Comparison of ENCODE assay signal across 8 mouse cellular contexts in genomic region chr8:115942731-115943509, GRCm38 (mm10).
DNase-seq lines count a peak whose midpoint lies in the region; ATAC-seq and TF ChIP-seq lines count a peak whose summit lies in the region.

No protein-coding gene starts in this region.

- TF ChIP-seq CTCF in left cerebral cortex, adult 2 months (IDR thresholded peaks at IDR 0.05), result no peak

- H3K27ac ChIP-seq in forebrain, embryonic 15.5 days (replicated peaks), result peak overlapping the region; percentile 49
- peak overlapping the region; percentile 49; the same call in 1 of the 2 replicates for H3K27ac ChIP-seq in hindbrain, embryonic 13.5 days
- no peak overlapping the region for H3K27ac ChIP-seq in left cerebral cortex, adult 2 months
- H3K27ac ChIP-seq in midbrain, embryonic 14.5 days (replicated peaks; ENCODE audit: low read depth, low read length), result 0 out of 2 replicates have a peak overlapping the region, but pooled peaks have one; percentile 22

- no peak for DNase-seq in frontal cortex, postnatal 25 days (ENCODE audit: low spot score in 2 of 2)
- peak; percentile 8 to 9 for DNase-seq in left cerebral cortex, adult 2 months (ENCODE audit: extremely low spot score in 1 of 2, low spot score in 2 of 2)
- DNase-seq in midbrain, embryonic 14.5 days, result peak; percentile 70
- peak; percentile 26 for DNase-seq in testis, postnatal 14 days (ENCODE audit: low spot score)
- DNase-seq in cerebellum, adult 8-10 months, result no peak

- no peak overlapping the region for H3K4me3 ChIP-seq in forebrain, embryonic 15.5 days
- no peak overlapping the region for H3K4me3 ChIP-seq in hindbrain, embryonic 13.5 days
- H3K4me3 ChIP-seq in left cerebral cortex, adult 2 months, result no peak overlapping the region
- H3K4me3 ChIP-seq in midbrain, embryonic 14.5 days (replicated peaks; ENCODE audit: low read depth, low read length), result no peak overlapping the region

- WGBS in forebrain, embryonic 15.5 days, result 31% methylated on average over 16 of the region's 16 CpGs
- WGBS in hindbrain, embryonic 13.5 days, result 42% methylated on average over 16 of the region's 16 CpGs
- WGBS in midbrain, embryonic 14.5 days, result 37% methylated on average over 16 of the region's 16 CpGs

- no peaks in the 10 kb centered on the region for H3K27me3 ChIP-seq in forebrain, embryonic 15.5 days
- H3K27me3 ChIP-seq in hindbrain, embryonic 13.5 days, result no peaks in the 10 kb centered on the region
- no peaks in the 10 kb centered on the region for H3K27me3 ChIP-seq in midbrain, embryonic 14.5 days (ENCODE audit: control insufficient read depth, insufficient read depth, low read length)

- H3K4me2 ChIP-seq in forebrain, embryonic 15.5 days (replicated peaks), result peak overlapping the region; percentile 12
- peak overlapping the region; percentile 26 for H3K4me2 ChIP-seq in hindbrain, embryonic 13.5 days
- peak overlapping the region; percentile 28; the same call in 1 of the 2 replicates for H3K4me2 ChIP-seq in midbrain, embryonic 14.5 days (ENCODE audit: low read length)

- H3K9me3 ChIP-seq in forebrain, embryonic 15.5 days, result no peaks in the 10 kb centered on the region
- no peaks in the 10 kb centered on the region for H3K9me3 ChIP-seq in hindbrain, embryonic 13.5 days
- no peaks in the 10 kb centered on the region for H3K9me3 ChIP-seq in midbrain, embryonic 14.5 days (ENCODE audit: control insufficient read depth, low read length)

- H3K36me3 ChIP-seq in forebrain, embryonic 15.5 days, result no peaks in the 10 kb centered on the region
- H3K36me3 ChIP-seq in hindbrain, embryonic 13.5 days, result no peaks in the 10 kb centered on the region
- H3K36me3 ChIP-seq in midbrain, embryonic 14.5 days (ENCODE audit: control insufficient read depth, insufficient read depth, low read length), result no peaks in the 10 kb centered on the region

- no peak overlapping the region for H3K9ac ChIP-seq in forebrain, embryonic 15.5 days (replicated peaks)
- H3K9ac ChIP-seq in hindbrain, embryonic 13.5 days, result no peak overlapping the region
- no peak overlapping the region for H3K9ac ChIP-seq in midbrain, embryonic 14.5 days (replicated peaks; ENCODE audit: low read length)

- intact Hi-C loops in left cerebral cortex, adult 2 months (cut with DNase I), result no loop called here

- ATAC-seq in frontal cortex, adult (ENCODE audit: low TSS enrichment), result peak; percentile 74
- peak; percentile 48; the same call in 1 of the 2 replicates for ATAC-seq in forebrain, embryonic 15.5 days (replicated peaks)
- ATAC-seq in hindbrain, embryonic 13.5 days (ENCODE audit: low FRiP score), result peak; percentile 61; the same call in 1 of the 2 replicates
- ATAC-seq in midbrain, embryonic 14.5 days (ENCODE audit: low FRiP score, low TSS enrichment), result peak; percentile 48; the same call in 1 of the 2 replicates

- peaks cover 11% of the 10 kb centered on the region for H3K4me1 ChIP-seq in forebrain, embryonic 15.5 days
- peaks cover 10% of the 10 kb centered on the region for H3K4me1 ChIP-seq in hindbrain, embryonic 13.5 days (replicated peaks)
- peaks cover 10% of the 10 kb centered on the region; the same call in 1 of the 2 replicates for H3K4me1 ChIP-seq in midbrain, embryonic 14.5 days (ENCODE audit: control insufficient read depth, insufficient read depth, low read length)

Comparison
In these comparisons a context has a peak if more than half of its experiments do, and no peak if none do; other contexts are left out.
1. DNase-seq: peak in left cerebral cortex, adult 2 months (2 of 2), midbrain, embryonic 14.5 days (single experiment) and testis, postnatal 14 days (single experiment); none in frontal cortex, postnatal 25 days (0 of 2) and cerebellum, adult 8-10 months (single experiment).
2. Peak in every context shown above with its lines, with median percentiles within 50 percentile points of each other: ATAC-seq and H3K4me2 ChIP-seq.